Mouse (Mus musculus): ENCODE data around the gene Mapkap1.

Mapkap1 gene

GRCm38 (mm10) chr2:34532394-34532793, 125.8 kb downstream of the Mapkap1 start:
- no peak for DNase-seq

GRCm38 (mm10) chr2:34533281-34533680, 126.7 kb downstream of the Mapkap1 start:
- no peak for DNase-seq

- DNase-seq = peak; percentile 50
Measured at GRCm38 (mm10) chr2:34534996-34535395, 128.4 kb downstream of the Mapkap1 start.

- DNase-seq = no peak
Measured at GRCm38 (mm10) chr2:34537356-34537755, 130.8 kb downstream of the Mapkap1 start.

GRCm38 (mm10) chr2:34543581-34543980, 137.0 kb downstream of the Mapkap1 start:
- no peak for DNase-seq

- no peak for DNase-seq
Measured at GRCm38 (mm10) chr2:34544021-34544420, 137.4 kb downstream of the Mapkap1 start.

- no peak for DNase-seq
Measured at GRCm38 (mm10) chr2:34544646-34545395, 138.2 kb downstream of the Mapkap1 start.

GRCm38 (mm10) chr2:34546176-34546677, 139.7 kb downstream of the Mapkap1 start:
- DNase-seq = no peak

GRCm38 (mm10) chr2:34547516-34547915, 140.9 kb downstream of the Mapkap1 start:
- DNase-seq = no peak

- DNase-seq = no peak
Measured at GRCm38 (mm10) chr2:34548961-34549360, 142.4 kb downstream of the Mapkap1 start.

- no peak for DNase-seq
Measured at GRCm38 (mm10) chr2:34549469-34549868, 142.9 kb downstream of the Mapkap1 start.

GRCm38 (mm10) chr2:34552772-34553171, 146.2 kb downstream of the Mapkap1 start:
- DNase-seq = no peak

- DNase-seq = no peak
Measured at GRCm38 (mm10) chr2:34553580-34554231, 147.1 kb downstream of the Mapkap1 start.

GRCm38 (mm10) chr2:34560146-34560545, 153.6 kb downstream of the Mapkap1 start:
- DNase-seq = no peak

GRCm38 (mm10) chr2:34563089-34563694, 156.6 kb downstream of the Mapkap1 start:
- no peak for DNase-seq

- DNase-seq = no peak
Measured at GRCm38 (mm10) chr2:34563865-34564264, 157.3 kb downstream of the Mapkap1 start.

- no peak for DNase-seq
Measured at GRCm38 (mm10) chr2:34566146-34566545, 159.6 kb downstream of the Mapkap1 start.

GRCm38 (mm10) chr2:34566601-34567000, 160.0 kb downstream of the Mapkap1 start:
- DNase-seq = no peak

GRCm38 (mm10) chr2:34569131-34569530, 162.6 kb downstream of the Mapkap1 start:
- no peak for DNase-seq

- DNase-seq = peak; percentile 30
Measured at GRCm38 (mm10) chr2:34570378-34570777, 163.8 kb downstream of the Mapkap1 start.

- DNase-seq = peak; percentile 79
Measured at GRCm38 (mm10) chr2:34571096-34571495, 164.5 kb downstream of the Mapkap1 start.

GRCm38 (mm10) chr2:34573073-34573472, 166.5 kb downstream of the Mapkap1 start:
- no peak for DNase-seq

GRCm38 (mm10) chr2:34588546-34588945, 182.0 kb downstream of the Mapkap1 start:
- DNase-seq = peak; percentile 33
